Mouse (Mus musculus) megakaryocyte progenitor cell, adult 5-6 weeks (primary cell): Measurements from ENCODE around the gene Slamf9. TPM values are rescaled to one million over a fixed set of nuclear protein-coding genes. Genes with fewer than 3 reads are reported as not detected.

Experiments
- ATAC-seq: replicated peaks from 2 replicates; pipeline ENCODE4 v1.8.0; 2016; ENCODE audit warnings: mild to moderate bottlenecking, moderate TSS enrichment, inconsistent platforms; ENCODE audit not compliant: poor library complexity
- total RNA-seq, 2 experiments: library from RNA; stranded (forward) in 1 of 2; stranded (reverse) in 1 of 2; fragments of 157-497, 149-512 nt in 1 of 2; fragments of 200-1000 nt in 1 of 2; gene quantifications; 2 replicates each; pipeline versions ENCODE4 v1.2.3 to v1.2.4; 2015 to 2017

Gene Slamf9
- total RNA-seq, 2 experiments from 2014 or later: 0.35 to 0.62 TPM

DNA sequence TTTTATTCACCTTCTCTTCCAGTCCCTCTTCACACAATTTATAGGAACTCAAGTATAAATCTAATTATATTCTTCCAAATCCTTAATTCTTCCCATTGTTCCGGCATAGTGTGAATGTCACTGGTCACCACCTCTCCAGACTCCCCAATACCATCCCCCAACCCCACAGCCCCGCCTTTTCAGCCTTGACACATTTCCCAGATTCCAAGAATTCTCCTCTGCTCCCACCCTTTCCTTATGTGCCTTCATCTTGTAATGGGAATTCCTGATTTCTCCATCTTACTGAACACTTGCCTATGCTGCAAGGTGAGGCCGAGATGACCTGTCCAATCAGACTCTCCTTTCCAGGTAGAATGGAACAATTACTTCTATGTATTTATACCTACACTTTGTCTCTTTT lies 17.1 kb upstream of the Slamf9 start:
- ATAC-seq: no peak

DNA sequence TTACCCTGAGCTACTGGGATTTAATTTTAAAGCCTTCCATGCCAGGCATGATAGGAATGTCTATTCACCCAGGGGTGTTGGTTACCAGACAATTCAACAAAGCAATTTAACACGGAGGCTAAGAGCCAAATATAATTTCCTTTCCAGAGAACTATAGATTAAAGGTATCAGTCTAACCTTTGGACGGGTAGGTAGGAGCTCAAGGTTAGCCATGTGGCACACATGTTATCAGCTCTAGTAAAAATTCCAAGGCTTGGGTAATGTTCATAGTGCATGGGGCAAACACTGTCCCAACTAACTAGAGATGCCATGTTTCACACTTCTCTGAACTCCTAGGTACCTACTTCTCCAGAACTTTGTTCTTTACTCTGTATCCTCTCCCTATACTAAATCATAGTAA lies 13.6 kb upstream of the Slamf9 start:
- ATAC-seq: no peak

DNA sequence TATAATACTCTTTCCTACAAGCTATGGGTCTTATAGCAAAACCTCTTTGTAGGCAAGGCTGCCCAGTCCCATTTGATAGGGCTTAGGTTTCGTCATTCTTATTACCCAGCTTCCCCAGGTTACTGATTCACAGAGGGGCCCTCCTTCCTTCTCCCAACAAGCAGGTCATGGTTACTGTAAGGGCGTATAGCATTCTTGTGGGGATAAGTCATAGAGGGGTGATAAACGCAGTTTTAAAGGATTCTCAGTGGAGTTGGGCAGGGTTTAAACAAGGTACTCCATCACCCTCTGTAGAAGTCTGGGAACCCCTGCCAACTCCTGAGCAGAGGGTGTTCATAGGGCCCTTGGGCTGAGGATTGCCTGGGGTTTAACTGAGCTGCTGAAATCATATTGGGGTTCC lies 12.6 kb upstream of the Slamf9 start:
- no peak for ATAC-seq

DNA sequence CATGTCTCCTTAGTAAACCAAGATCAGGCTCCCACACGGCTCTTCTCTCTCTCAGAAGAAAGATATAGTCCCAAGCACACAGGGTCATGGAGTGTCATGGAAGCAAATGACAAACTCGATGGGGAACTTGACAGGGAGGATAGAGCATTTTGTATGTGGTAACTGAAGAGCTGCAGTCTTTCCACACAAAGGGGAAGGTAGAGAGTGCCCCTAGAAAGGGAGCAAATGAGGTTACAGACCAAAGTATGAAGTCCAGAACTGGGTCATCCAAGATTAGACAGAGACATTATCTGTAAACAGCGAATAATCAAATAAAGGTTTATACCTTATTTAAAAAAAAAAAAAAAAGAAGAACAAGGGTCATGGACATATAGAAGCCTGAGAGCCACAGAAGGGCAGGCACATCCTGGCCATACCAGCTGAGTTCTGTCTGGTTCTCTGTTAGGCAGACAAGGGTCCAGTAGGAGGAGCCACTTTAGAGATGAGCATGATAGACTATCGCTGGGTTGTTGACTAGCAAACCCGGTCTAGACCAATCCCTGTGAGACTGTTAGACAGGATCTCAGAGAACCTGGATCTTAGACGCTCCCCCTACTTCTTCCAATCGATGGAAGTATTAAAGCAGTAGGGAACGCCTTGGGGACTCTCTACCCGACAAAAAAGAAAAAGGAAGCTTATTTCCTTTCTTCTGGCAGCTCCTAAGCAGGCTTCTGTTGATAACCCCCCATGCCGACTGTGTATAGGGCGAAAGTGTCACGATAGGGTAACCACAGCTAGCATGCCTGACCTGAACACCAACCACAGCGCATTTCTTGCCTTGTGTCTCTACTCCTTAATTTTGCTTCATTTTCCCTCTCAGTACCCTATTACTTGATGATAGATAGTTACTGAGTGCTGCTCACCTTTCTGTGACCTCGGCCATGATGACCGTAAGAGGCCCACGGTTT lies 11.5 kb upstream of the Slamf9 start:
- peak; percentile 70 for ATAC-seq

DNA sequence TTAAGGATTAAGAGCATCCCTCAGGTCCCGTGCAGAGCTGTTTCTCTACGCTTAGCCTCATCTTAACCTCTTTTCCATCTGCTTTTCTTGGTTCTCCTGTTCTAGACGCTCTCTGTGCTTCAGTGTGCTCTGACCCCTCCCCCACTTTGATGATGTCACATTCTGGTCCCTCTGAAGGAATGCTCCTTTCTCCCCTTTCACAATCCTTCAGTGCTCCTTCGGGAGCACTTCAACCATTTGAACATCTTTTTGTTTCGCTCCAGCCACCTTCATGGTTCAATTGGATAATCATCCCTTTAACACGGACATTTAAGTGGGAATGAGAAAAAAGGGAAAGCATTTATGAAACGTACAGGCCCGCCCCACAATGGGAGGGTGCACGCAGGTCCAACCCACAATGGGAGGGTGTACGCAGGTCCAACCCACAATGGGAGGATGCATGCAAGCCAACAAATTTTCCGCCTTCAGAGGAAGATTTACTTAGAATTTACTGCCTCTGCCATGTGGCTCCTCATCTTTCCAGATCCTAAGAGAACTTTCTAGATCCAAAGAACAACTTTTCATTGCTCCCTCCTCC lies 6.8 kb upstream of the Slamf9 start:
- no peak for ATAC-seq

DNA sequence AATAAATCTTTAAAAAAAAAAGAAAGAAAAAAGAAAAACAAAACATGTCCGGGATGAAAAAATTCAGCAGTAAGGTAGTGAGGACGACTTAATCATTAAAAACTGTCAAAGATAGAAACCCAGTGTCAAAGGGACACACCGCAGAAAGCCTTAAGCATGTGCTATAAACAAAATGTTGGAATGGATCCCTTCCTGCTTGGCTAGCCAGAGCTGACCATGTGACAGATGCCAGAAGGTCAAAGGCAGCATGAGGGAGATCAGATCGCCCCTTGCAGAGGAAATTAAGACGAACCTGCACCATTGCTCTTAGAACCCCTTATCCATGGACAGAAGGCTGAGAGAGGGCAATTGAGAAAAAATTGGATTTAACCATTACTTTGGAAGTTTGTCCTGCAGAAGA lies 5.8 kb upstream of the Slamf9 start:
- ATAC-seq: no peak

DNA sequence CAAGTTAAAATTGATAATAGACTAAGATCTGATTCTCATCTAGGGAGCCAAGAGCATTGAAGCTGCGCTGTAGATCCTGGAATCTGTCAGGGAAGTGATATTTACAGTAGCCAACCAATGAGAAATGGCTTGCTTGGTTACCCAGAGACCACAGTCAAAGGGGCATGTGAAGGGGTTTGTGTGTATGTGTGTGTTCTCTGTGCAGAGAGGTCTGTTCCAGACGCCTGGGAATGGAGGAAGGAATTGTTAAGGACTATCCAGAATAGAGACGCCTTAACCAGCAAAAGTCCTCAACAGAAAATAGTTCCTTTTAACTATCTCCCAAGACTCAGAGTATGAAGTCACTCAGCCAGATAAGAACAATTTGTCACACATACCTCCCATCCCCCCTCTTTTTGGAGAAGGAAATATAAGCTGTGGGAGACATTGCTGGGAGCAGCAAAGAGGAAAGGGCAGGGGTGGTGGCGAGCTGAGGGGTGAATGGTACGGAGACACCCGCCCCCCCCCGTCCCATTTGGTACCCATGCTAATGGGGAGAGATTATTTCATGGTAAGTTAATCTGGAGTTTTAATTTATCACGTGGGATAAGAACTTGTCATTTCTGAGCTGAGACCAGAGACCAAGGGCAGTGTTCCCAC lies 5.2 kb upstream of the Slamf9 start:
- 0 out of 2 replicates have a peak, but pooled peaks have one; percentile 30 for ATAC-seq

DNA sequence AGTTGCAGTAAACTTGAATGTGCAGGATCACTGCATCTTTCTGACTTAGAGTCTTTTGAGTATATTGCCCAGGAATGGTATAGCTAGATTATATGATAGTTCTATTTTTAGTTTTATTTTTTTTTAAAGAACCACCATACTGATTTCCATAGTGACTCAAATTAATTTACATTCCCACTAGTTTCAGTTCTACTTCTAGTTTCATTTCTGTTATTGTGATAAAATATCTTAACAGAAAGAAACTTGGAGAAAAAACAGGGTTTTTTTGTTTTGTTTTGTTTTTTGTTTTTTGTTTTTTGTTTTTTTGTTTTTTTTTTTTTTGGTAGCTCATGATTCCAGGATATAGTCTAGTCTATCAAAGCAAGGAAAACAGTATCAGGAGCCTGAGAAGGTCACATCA lies 2.2 kb upstream of the Slamf9 start:
- no peak for ATAC-seq

DNA sequence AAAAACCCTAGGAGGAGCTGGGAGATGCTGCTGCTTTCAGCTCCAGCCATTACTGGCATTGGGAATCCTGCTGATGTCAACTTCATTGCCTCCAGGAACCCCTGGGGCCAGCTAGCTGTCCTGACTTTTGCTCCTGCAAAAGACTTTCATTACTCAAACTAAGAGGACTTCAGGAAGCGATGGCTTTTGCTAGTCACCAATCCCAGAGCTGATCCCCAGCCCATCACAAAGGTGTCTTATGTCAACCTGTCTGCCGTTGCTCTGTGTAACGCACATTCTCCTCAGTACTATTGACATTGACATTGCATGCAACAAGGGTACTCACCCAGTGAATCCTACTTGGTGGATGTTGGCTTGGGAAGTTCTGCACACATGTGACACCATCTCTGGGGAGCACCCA lies 962 bp upstream of the Slamf9 start:
- ATAC-seq: no peak

DNA sequence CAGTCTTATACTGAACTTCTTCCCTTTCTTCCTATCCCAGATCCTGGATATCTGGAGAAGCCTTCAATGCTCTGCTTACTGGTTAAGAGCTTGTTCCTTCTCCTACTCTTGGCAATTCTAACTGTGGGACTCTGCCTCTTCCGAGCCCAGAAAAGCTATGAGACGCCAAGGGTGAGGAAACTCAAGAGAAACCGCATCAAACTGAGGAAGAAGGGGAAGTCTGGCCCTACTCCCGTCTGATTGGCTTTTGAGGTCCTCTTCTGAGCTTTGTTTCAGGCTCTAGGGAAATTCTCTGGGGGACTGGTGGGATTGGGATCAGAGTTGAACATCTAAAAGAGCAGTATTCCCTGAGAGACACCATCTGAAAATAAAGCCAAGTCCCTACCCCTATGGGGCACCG lies 2.9 kb downstream of the Slamf9 start:
- peak; percentile 49 for ATAC-seq

DNA sequence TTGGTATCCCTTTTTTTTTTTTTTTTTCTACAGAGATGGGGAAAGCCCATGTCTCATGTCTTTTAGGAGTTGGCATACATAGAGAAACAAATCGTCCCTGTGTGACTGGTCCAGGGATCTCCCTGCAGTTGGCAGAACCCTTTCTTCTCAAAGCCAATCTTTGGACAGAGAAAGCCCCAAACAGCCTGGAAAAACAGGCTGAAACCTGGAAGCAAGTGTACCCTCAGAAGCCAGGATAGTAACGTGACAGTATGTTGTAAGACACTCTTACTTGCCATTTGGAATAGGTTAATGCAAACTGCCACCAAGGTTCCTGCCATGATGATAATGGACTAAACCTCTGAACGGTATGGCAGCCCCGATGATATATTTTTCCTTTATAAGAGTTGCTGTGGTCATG lies 5.2 kb downstream of the Slamf9 start:
- ATAC-seq: no peak

DNA sequence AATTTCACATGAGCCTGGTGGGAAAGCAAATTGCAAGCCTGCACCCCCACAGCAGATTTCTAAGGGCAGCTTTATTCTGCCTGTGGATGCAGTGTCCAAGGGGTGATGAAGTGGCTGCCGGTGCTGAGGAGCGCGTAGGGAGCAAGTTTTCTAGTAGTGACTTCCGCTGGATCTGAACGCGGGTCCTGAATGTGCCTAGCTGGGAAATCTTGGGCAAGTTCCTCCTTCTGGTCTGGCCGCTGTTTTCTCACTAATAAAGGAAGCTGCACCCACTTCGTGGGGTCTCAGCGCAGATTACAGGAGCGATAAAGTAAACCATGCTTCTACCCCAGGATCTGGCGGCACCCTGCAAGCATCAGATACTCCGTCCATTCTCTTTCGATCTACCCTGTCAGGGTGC lies 6.0 kb downstream of the Slamf9 start:
- peak; percentile 16 for ATAC-seq

DNA sequence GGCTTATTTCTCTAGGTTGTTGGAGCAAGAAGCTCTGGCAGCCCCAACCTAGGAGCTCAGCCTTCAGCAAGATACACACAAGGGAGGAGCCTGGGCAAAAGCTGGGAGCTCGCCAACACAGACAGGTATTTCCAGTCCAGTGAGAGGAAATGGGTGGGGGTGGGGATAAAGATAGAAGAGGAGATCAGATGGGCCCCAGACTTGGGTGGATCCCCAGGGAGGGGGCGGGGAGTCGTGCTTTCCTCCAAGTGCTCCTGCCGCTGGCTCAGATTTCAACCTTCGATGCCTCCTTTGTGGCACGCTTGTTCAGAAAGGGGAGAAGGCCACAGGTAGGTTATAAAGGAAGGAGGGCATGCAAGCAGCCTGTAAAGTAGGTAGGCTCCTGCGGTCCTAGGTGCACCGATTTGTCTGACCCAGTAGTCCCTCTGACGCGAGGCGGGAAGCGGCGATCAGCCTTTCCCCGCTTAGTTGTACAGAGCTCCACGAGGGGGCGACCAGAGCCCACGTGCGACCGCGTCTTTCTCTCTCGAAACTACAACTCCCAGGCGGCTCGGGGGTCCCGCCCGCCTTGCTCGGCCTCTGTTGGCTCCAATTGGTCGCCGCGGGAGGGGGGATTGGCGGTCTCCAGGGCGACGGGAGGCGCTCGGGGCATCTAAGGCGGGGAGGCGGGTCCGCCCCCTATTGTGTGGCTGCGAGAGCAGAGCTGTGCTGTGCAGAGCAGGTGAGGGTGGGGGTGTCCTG lies 6.6 kb downstream of the Slamf9 start, which contains the start of gene Igsf9:
Igsf9 (plus strand) TSS at position 249 of the 741 bp plus-strand sequence.
- ATAC-seq: peak; percentile 87

DNA sequence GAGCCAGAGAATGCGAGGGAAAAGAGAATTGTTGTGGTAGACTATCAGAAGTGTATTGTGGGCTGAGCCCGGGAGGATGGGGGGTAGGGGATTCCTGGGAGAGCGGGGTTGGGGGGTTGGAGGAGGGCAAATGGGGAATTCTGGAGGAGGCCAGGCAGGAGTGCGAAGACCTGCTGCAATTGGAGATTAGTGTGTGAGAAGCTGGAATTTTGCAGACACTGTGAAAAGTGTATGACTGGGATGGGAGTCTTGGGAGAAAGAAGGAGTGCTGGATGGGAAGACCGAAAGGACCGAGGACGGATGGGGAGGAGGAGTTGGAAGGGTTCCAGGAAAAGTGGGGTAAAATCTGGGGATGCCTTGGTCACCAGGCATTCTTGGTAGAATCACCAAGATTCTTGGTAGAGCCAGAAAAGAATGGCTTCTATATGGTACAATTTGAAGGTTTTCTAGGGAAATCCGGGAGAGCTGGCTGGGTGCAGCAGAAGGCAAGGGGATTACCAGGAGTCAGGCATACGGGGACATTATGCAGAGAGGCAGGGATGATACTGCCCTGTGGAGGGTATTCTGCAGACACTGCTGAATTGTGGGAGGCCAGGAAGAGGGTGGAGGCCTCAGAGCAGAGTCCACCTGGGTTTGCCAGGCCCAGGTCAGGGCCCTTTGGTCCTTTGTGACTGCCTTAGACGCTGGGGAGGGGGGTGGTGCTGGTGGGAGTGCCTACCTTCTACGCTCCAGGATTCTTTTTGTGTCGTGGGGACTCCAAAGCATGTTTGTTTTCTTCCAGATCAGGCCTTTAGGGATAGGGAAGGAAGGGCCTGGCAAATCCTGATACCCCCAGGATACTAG lies 7.6 kb downstream of the Slamf9 start:
- no peak for ATAC-seq

DNA sequence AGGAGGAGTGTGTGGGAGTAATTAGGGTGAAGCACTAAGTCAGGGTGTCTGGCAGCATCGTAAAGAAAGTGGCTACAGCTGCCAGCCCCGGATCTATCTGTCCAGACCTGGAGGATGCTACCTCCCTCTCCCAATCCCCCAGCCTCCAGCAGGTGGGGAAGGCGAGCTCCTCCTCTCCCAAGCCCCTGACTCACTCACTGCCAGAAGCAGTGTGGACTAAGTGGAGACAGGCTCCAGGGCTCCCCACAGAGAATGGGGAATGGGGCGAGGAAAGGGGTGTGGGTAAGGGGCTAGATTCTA lies 8.2 kb downstream of the Slamf9 start:
- no peak for ATAC-seq

DNA sequence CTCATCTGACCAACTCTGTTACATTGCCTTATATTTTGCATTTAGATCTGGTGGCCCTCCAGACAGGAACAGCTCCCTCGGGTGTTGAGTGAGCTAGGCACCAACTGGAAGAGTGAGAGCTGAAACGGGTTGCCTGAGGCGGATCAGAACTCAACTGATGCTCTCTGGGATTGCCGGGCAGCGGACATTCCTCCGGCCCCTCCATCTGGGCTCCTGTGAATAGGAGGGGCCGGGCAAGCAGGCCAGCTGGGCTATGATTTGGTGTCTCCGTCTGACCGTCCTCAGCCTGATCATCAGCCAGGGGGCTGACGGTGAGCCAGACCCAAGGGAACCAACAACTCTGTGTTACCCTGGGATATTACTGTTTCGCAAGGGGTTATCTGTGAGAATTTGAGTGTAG lies 9.1 kb downstream of the Slamf9 start:
- no peak for ATAC-seq

DNA sequence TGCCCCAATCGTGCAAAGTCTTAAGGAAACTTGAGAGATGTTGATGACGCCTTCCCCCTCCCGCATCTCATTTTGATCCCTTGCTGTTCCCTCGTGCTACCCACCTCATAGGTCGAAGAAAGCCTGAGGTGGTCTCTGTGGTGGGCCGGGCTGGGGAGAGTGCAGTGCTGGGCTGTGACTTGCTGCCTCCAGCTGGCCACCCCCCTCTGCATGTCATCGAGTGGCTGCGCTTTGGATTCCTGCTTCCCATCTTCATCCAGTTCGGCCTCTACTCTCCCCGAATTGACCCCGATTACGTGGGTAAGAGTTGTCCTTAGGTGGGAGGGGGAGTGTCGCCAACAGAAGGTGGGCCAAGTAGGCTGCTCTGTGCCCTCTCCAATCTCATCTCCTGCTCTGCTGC lies 9.5 kb downstream of the Slamf9 start:
- ATAC-seq: no peak

DNA sequence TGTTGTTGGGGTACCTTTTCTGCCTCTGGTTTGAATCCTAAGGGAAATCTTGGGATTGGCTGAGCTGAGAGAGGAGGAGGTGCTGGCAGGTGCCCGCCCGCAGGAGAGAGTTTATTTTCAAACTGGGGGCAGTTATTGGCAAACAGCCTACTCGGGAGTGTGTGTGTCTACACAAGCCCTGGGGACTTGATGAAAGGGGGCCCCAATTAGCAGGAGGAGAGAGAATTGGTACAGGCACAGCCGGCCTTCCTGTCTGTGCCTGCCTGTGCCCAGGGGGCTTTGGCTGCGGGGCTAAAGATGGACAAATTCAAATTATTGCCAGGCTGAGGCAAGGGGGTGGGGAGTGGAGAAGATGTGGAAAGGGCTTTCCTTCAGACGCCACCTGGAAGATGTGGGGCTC lies 10.7 kb downstream of the Slamf9 start:
- no peak for ATAC-seq

DNA sequence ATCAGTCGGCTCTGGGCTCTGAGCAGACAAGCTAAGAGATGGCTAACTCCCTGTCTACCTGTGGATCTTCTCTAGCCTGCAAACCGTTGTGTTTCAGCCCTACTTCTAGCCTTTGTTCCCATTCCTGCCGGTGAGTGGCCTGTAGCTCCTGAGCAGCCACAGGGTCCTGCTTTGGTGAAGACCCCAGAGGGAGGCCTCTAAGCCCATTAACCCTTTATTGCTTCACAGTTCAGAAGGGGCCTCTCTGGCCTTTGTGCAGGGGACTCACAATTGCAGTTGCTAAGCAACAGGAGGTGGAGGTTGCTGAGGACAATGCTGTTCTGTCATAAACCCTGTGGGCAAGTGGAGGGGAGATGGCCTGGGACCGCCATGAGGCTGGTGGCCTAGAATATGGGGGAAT lies 11.1 kb downstream of the Slamf9 start:
- no peak for ATAC-seq

DNA sequence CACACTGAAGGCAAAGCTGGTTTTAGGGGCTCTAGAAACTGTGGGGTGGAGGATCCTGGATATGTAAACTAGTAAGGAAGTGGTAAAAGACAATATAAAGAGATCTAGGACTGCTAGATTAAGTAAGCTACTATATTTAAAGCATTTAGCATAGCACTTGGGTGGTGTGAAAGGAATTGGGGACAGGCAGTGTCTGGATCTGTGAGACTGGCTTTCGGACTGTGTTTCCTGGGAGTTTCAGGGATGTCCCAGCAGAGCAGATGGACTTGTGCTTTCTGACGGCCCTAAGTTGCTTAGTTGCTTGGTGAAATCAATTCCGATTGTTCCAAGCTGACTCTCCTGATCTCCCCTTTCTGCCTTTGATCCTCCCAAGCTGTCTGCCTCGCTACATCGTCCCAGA lies 11.5 kb downstream of the Slamf9 start:
- ATAC-seq: no peak

DNA sequence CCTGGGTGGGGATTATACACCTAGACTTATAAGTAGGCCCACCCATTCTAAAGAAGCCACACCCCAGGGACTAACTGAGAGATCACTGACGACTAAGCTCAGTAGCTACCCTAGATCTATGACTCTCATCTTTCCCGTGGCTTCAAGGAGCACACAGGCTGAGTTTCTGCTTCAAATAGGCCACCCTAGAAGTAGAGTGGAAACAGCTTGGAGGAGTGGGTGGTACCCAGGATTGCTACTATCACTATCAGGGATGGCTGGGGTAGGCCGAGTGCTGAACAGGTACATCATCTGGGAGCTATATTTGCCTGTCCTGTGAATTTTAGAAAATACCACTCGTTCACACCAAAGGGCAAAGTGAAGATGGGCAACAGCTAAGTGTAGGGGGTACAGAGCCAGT lies 12.7 kb downstream of the Slamf9 start:
- no peak for ATAC-seq
